Mouse (Mus musculus) kidney, embryonic 15.5 days (tissue): ENCODE data around the gene Eln. TPM values are rescaled to one million over a fixed set of nuclear protein-coding genes. Genes with fewer than 3 reads are reported as not detected.

ENCODE experiments used
- ATAC-seq: fragments of 200-750 bp; cut with Nextera tagmentation; replicated peaks from 2 replicates; pipeline ENCODE4 v1.8.0; 2017; ENCODE audit warnings: moderate TSS enrichment; ENCODE audit not compliant: low FRiP score
- H3K27ac ChIP-seq: fragments of 300-500 bp; sonication (generic); 2 replicates; pipeline ENCODE4 v1.5.1; 2015; ENCODE audit warnings: mild to moderate bottlenecking, inconsistent platforms
- H3K27me3 ChIP-seq: fragments of 300-500 bp; sonication (generic); 2 replicates; pipeline ENCODE4 v1.6.1; 2015; ENCODE audit warnings: inconsistent platforms
- H3K36me3 ChIP-seq: fragments of 300-500 bp; sonication (generic); 2 replicates; pipeline ENCODE4 v1.6.1; 2015; ENCODE audit warnings: inconsistent platforms
- H3K4me1 ChIP-seq: fragments of 300-500 bp; sonication (generic); 2 replicates; pipeline ENCODE4 v1.6.1; 2015; ENCODE audit warnings: inconsistent platforms
- H3K4me2 ChIP-seq: fragments of 300-500 bp; sonication (generic); 2 replicates; pipeline ENCODE4 v1.6.1; 2015; ENCODE audit warnings: moderate library complexity, mild to moderate bottlenecking, inconsistent platforms
- H3K4me3 ChIP-seq: fragments of 300-500 bp; sonication (generic); replicated peaks from 2 replicates; pipeline ENCODE4 v1.5.1; 2015; ENCODE audit warnings: mild to moderate bottlenecking, inconsistent platforms
- H3K9ac ChIP-seq: fragments of 300-500 bp; sonication (generic); 2 replicates; pipeline ENCODE4 v1.6.1; 2015; ENCODE audit warnings: mild to moderate bottlenecking, inconsistent platforms
- H3K9me3 ChIP-seq: fragments of 300-500 bp; sonication (generic); replicated peaks from 2 replicates; pipeline ENCODE4 v1.6.1; 2016; ENCODE audit warnings: inconsistent platforms
- WGBS: fragments of 180-500 bp; shearing (Covaris S2); methylation state at CpG from one replicate; pipeline ENCODE4 v1.1.7; 2015; ENCODE audit warnings: mixed read lengths; 5-methylcytosine and 5-hydroxymethylcytosine counted together
- polyA plus RNA-seq: library from polyadenylated mRNA; unstranded; fragments of >200 nt; fragmentation: Nextera tagmentation; extraction: Ambion mirVana; gene quantifications from 2 replicates; pipeline ENCODE4 v1.2.1, GENCODE M21; 2015

The Eln gene
- polyA plus RNA-seq, 1 experiment from 2014 or later, result 81.4 TPM

- H3K4me1 ChIP-seq, result 0 out of 2 replicates have a peak, but pooled peaks cover 11% of the 10 kb centered on the region
- no peak overlapping the region for H3K9ac ChIP-seq
- 86% methylated on average over 9 of the region's 9 CpGs for WGBS
- no peaks in the 10 kb centered on the region for H3K36me3 ChIP-seq
- no peak overlapping the region for H3K4me3 ChIP-seq
- H3K27me3 ChIP-seq, result no peaks in the 10 kb centered on the region
- no peak overlapping the region for H3K4me2 ChIP-seq
- no peak for ATAC-seq
- H3K9me3 ChIP-seq, result no peaks in the 10 kb centered on the region
- H3K27ac ChIP-seq, result no peak overlapping the region
Measured at GRCm38 (mm10) chr5:134763326-134763725, 16.2 kb upstream of the Eln start.

GRCm38 (mm10) chr5:134761409-134762124 lies 14.4 kb upstream of the Eln start:
- 70% methylated on average over 18 of the region's 18 CpGs for WGBS
- ATAC-seq, result no peak
- H3K9ac ChIP-seq, result no peak overlapping the region

GRCm38 (mm10) chr5:134756031-134756430 lies 8.9 kb upstream of the Eln start:
- H3K4me2 ChIP-seq, result no peak overlapping the region
- H3K4me3 ChIP-seq, result no peak overlapping the region
- H3K36me3 ChIP-seq, result no peaks in the 10 kb centered on the region
- no peak overlapping the region for H3K9ac ChIP-seq
- no peaks in the 10 kb centered on the region for H3K27me3 ChIP-seq
- WGBS, result 31% methylated on average over 13 of the region's 13 CpGs
- no peak overlapping the region for H3K27ac ChIP-seq
- H3K9me3 ChIP-seq, result no peaks in the 10 kb centered on the region
- peaks cover 9% of the 10 kb centered on the region; the same call in 1 of the 2 replicates for H3K4me1 ChIP-seq
- ATAC-seq, result no peak

More at GRCm38 (mm10) chr5:134761409-134762124, 14.4 kb upstream of the Eln start:
- H3K27me3 ChIP-seq, result no peaks in the 10 kb centered on the region
- H3K9me3 ChIP-seq, result no peaks in the 10 kb centered on the region
- no peak overlapping the region for H3K4me3 ChIP-seq
- H3K4me1 ChIP-seq, result 0 out of 2 replicates have a peak, but pooled peaks cover 3% of the 10 kb centered on the region
- no peaks in the 10 kb centered on the region for H3K36me3 ChIP-seq
- no peak overlapping the region for H3K4me2 ChIP-seq
- no peak overlapping the region for H3K27ac ChIP-seq

- ATAC-seq, result no peak
- peaks cover 9% of the 10 kb centered on the region; the same call in 1 of the 2 replicates for H3K4me1 ChIP-seq
- no peak overlapping the region for H3K4me2 ChIP-seq
- no peak overlapping the region for H3K27ac ChIP-seq
- no peak overlapping the region for H3K9ac ChIP-seq
- no peaks in the 10 kb centered on the region for H3K27me3 ChIP-seq
- H3K36me3 ChIP-seq, result no peaks in the 10 kb centered on the region
- no peaks in the 10 kb centered on the region for H3K9me3 ChIP-seq
- WGBS, result 36% methylated on average over 10 of the region's 10 CpGs
- no peak overlapping the region for H3K4me3 ChIP-seq
Measured at GRCm38 (mm10) chr5:134754096-134754495, 7.0 kb upstream of the Eln start.

GRCm38 (mm10) chr5:134750469-134750868 lies 3.3 kb upstream of the Eln start:
- no peak overlapping the region for H3K27ac ChIP-seq
- 87% methylated on average over 7 of the region's 7 CpGs for WGBS
- H3K36me3 ChIP-seq, result no peaks in the 10 kb centered on the region
- ATAC-seq, result no peak
- no peak overlapping the region for H3K4me2 ChIP-seq
- H3K9me3 ChIP-seq, result no peaks in the 10 kb centered on the region
- no peak overlapping the region for H3K4me3 ChIP-seq
- peaks cover 34% of the 10 kb centered on the region for H3K4me1 ChIP-seq
- H3K27me3 ChIP-seq, result 0 out of 2 replicates have a peak, but pooled peaks cover 6% of the 10 kb centered on the region
- H3K9ac ChIP-seq, result no peak overlapping the region

- Histone ChIP-seq H3K27ac (peak overlapping the region; percentile 66), H3K27me3 (peaks cover 8% of the 10 kb centered on the region; the same call in 1 of the 2 replicates), H3K36me3 (no peaks in the 10 kb centered on the region), H3K9ac (no peak overlapping the region), H3K4me1 (peaks cover 31% of the 10 kb centered on the region), H3K4me3 (no peak overlapping the region), H3K4me2 (peak overlapping the region; percentile 83), H3K9me3 (no peaks in the 10 kb centered on the region)
- WGBS, result 43% methylated on average over 6 of the region's 6 CpGs
- peak; percentile 18 for ATAC-seq
Measured at GRCm38 (mm10) chr5:134747947-134748618, 960 bp upstream of the Eln start.

GRCm38 (mm10) chr5:134747512-134747893 lies 380 bp upstream of the Eln start:
- H3K27ac ChIP-seq, result peak overlapping the region; percentile 66
- peak; percentile 83 for ATAC-seq
- H3K4me2 ChIP-seq, result peak overlapping the region; percentile 83
- no peaks in the 10 kb centered on the region for H3K9me3 ChIP-seq
- H3K27me3 ChIP-seq, result peaks cover 10% of the 10 kb centered on the region; the same call in 1 of the 2 replicates
- H3K9ac ChIP-seq, result no peak overlapping the region; the same call in 1 of the 2 replicates
- 6% methylated on average over 4 of the region's 11 CpGs for WGBS
- peak overlapping the region; percentile 47 for H3K4me3 ChIP-seq
- peaks cover 36% of the 10 kb centered on the region for H3K4me1 ChIP-seq
- no peaks in the 10 kb centered on the region for H3K36me3 ChIP-seq

- Histone ChIP-seq H3K27ac (no peak overlapping the region), H3K27me3 (peaks cover 10% of the 10 kb centered on the region; the same call in 1 of the 2 replicates), H3K4me1 (peaks cover 46% of the 10 kb centered on the region), H3K9me3 (no peaks in the 10 kb centered on the region), H3K4me2 (peak overlapping the region; percentile 83), H3K4me3 (peak overlapping the region; percentile 47; the same call in 1 of the 2 replicates), H3K36me3 (no peaks in the 10 kb centered on the region), H3K9ac (no peak overlapping the region)
- no peak for ATAC-seq
- WGBS, result 74% methylated on average over 10 of the region's 10 CpGs
Measured at GRCm38 (mm10) chr5:134746201-134746600, 922 bp downstream of the Eln start.

GRCm38 (mm10) chr5:134745801-134746200 lies 1.3 kb downstream of the Eln start:
- Histone ChIP-seq H3K27ac (no peak overlapping the region), H3K4me1 (peaks cover 50% of the 10 kb centered on the region), H3K27me3 (peaks cover 10% of the 10 kb centered on the region; the same call in 1 of the 2 replicates), H3K4me3 (peak overlapping the region; percentile 47; the same call in 1 of the 2 replicates), H3K36me3 (no peaks in the 10 kb centered on the region), H3K9ac (no peak overlapping the region), H3K9me3 (no peaks in the 10 kb centered on the region), H3K4me2 (no peak overlapping the region; the same call in 1 of the 2 replicates)
- no peak for ATAC-seq
- 69% methylated on average over 3 of the region's 3 CpGs for WGBS

- Histone ChIP-seq H3K36me3 (no peaks in the 10 kb centered on the region), H3K9me3 (no peaks in the 10 kb centered on the region), H3K4me1 (peaks cover 56% of the 10 kb centered on the region), H3K27me3 (peaks cover 10% of the 10 kb centered on the region; the same call in 1 of the 2 replicates), H3K9ac (no peak overlapping the region), H3K4me3 (no peak overlapping the region), H3K4me2 (no peak overlapping the region), H3K27ac (no peak overlapping the region)
- no peak for ATAC-seq
- WGBS, result 84% methylated on average over 3 of the region's 3 CpGs
Measured at GRCm38 (mm10) chr5:134745000-134745399, 2.1 kb downstream of the Eln start.

GRCm38 (mm10) chr5:134743991-134744390 lies 3.1 kb downstream of the Eln start:
- Histone ChIP-seq H3K27ac (no peak overlapping the region), H3K36me3 (no peaks in the 10 kb centered on the region), H3K27me3 (peaks cover 10% of the 10 kb centered on the region; the same call in 1 of the 2 replicates), H3K4me1 (peaks cover 57% of the 10 kb centered on the region), H3K9ac (no peak overlapping the region), H3K4me2 (no peak overlapping the region), H3K4me3 (no peak overlapping the region), H3K9me3 (no peaks in the 10 kb centered on the region)
- ATAC-seq, result no peak
- 62% methylated on average over 12 of the region's 12 CpGs for WGBS

- no peak for ATAC-seq
- H3K4me1 ChIP-seq, result peaks cover 44% of the 10 kb centered on the region
- H3K36me3 ChIP-seq, result no peaks in the 10 kb centered on the region
- 13% methylated on average over 19 of the region's 19 CpGs for WGBS
- no peak overlapping the region; the same call in 1 of the 2 replicates for H3K4me3 ChIP-seq
- 0 out of 2 replicates have a peak overlapping the region, but pooled peaks have one; percentile 1 for H3K9ac ChIP-seq
- no peaks in the 10 kb centered on the region for H3K9me3 ChIP-seq
- H3K27ac ChIP-seq, result no peak overlapping the region; the same call in 1 of the 2 replicates
- H3K4me2 ChIP-seq, result peak overlapping the region; percentile 39
- peaks cover 10% of the 10 kb centered on the region; the same call in 1 of the 2 replicates for H3K27me3 ChIP-seq
Measured at GRCm38 (mm10) chr5:134742221-134742795, 4.8 kb downstream of the Eln start.
